Mouse (Mus musculus) ES-E14 (cell line): ENCODE data around the gene Hmgcl.

ENCODE experiments used
- ZC3H11A ChIP-seq: IDR thresholded peaks from 2 replicates; pipeline ENCODE4 v1.6.1; 2012; ENCODE audit warnings: low read depth, mild to moderate bottlenecking, inconsistent platforms, low read length, borderline replicate concordance
- ZNF384 ChIP-seq: IDR thresholded peaks from 2 replicates; pipeline ENCODE4 v1.6.1; 2012; ENCODE audit warnings: low read depth, low read length, inconsistent platforms

GRCm38 (mm10) chr4:135995118-135995517 is 48.9 kb downstream of the Hmgcl start:
- no peak for TF ChIP-seq ZNF384
- no peak for TF ChIP-seq ZC3H11A
